Mouse (Mus musculus): Measurements from ENCODE around the gene Zfp638. TPM values are rescaled to one million over a fixed set of nuclear protein-coding genes. Genes with fewer than 3 reads are reported as not detected.
"Not testable (repeated sequence)": the region's sequence is repeated elsewhere in the genome, so short reads cannot be mapped to it uniquely, and the experiment has no call there.

Gene Zfp638
- total RNA-seq (2014; rRNA removed) = 123 and 143 TPM in 2 replicates
- 45.9 and 56.4 TPM in 2 replicates for polyA plus RNA-seq (2015; fragmentation: Nextera tagmentation; extraction: Ambion mirVana)

GRCm38 (mm10) chr6:83866954-83867597, at the start of gene Zfp638:
Gene Zfp638 (plus strand): TSS chr6:83867109.
- Histone ChIP-seq H3K9me3 (ENCODE audit: low read length) (no peaks in the 10 kb centered on the region), H3K4me2 (ENCODE audit: low read depth) (peak within 1 kb of the TSS; percentile 97), H3K36me3 (ENCODE audit: insufficient read depth) (no peaks in the 10 kb centered on the region), H3K27me3 (ENCODE audit: insufficient read depth, low read length) (no peaks in the 10 kb centered on the region), H3K4me3 (ENCODE audit: low read depth, low read length) (peak within 1 kb of the TSS; percentile 54), H3K27ac (ENCODE audit: low read depth, low read length) (no peak within 1 kb of the TSS), H3K9ac (peak within 1 kb of the TSS; percentile 61), H3K4me1 (ENCODE audit: insufficient read depth) (no peaks in the 10 kb centered on the region)
- WGBS = under 1% methylated on average over 50 of the region's 50 CpGs
- no peak for TF ChIP-seq CTCF (IDR thresholded peaks at IDR 0.05; ENCODE audit: low read depth)
- DNase-seq = peak; percentile 89
- ATAC-seq = peak; percentile 97

GRCm38 (mm10) chr6:83818996-83819395, 47.9 kb upstream of the Zfp638 start:
- no peaks in the 10 kb centered on the region for H3K9me3 ChIP-seq (ENCODE audit: low read length)
- H3K4me1 ChIP-seq (ENCODE audit: insufficient read depth) = 0 out of 2 replicates have a peak, but pooled peaks cover 10% of the 10 kb centered on the region
- WGBS = 48% methylated on average over 1 of the region's 1 CpGs
- H3K9ac ChIP-seq = no peak overlapping the region
- DNase-seq = no peak
- H3K36me3 ChIP-seq (ENCODE audit: insufficient read depth) = peaks cover 5% of the 10 kb centered on the region
- H3K4me3 ChIP-seq (ENCODE audit: low read depth, low read length) = no peak overlapping the region
- no peak for TF ChIP-seq CTCF (IDR thresholded peaks at IDR 0.05; ENCODE audit: low read depth)
- ATAC-seq = no peak
- H3K27me3 ChIP-seq (ENCODE audit: insufficient read depth, low read length) = no peaks in the 10 kb centered on the region
- H3K27ac ChIP-seq (ENCODE audit: low read depth, low read length) = no peak overlapping the region
- H3K4me2 ChIP-seq (ENCODE audit: low read depth) = no peak overlapping the region

GRCm38 (mm10) chr6:83820727-83821515, 46.0 kb upstream of the Zfp638 start:
- Histone ChIP-seq H3K9me3 (ENCODE audit: low read length) (no peaks in the 10 kb centered on the region), H3K27ac (ENCODE audit: low read depth, low read length) (0 out of 2 replicates have a peak overlapping the region, but pooled peaks have one; percentile 40)

GRCm38 (mm10) chr6:83821856-83822255, 45.1 kb upstream of the Zfp638 start:
- TF ChIP-seq CTCF (IDR thresholded peaks at IDR 0.05; ENCODE audit: low read depth) = no peak
- WGBS = 18% methylated on average over 2 of the region's 2 CpGs
- no peaks in the 10 kb centered on the region for H3K27me3 ChIP-seq (ENCODE audit: insufficient read depth, low read length)
- peak; percentile 50 for DNase-seq
- peak; percentile 23; the same call in 1 of the 2 replicates for ATAC-seq
- H3K9ac ChIP-seq = no peak overlapping the region
- no peaks in the 10 kb centered on the region for H3K9me3 ChIP-seq (ENCODE audit: low read length)
- H3K4me3 ChIP-seq (ENCODE audit: low read depth, low read length) = no peak overlapping the region
- peak overlapping the region; percentile 30; the same call in 1 of the 2 replicates for H3K27ac ChIP-seq (ENCODE audit: low read depth, low read length)
- H3K4me1 ChIP-seq (ENCODE audit: insufficient read depth) = 0 out of 2 replicates have a peak, but pooled peaks cover 10% of the 10 kb centered on the region
- no peak overlapping the region for H3K4me2 ChIP-seq (ENCODE audit: low read depth)
- H3K36me3 ChIP-seq (ENCODE audit: insufficient read depth) = no peaks in the 10 kb centered on the region

More at GRCm38 (mm10) chr6:83820727-83821515, 46.0 kb upstream of the Zfp638 start:
- Histone ChIP-seq H3K27me3 (ENCODE audit: insufficient read depth, low read length) (no peaks in the 10 kb centered on the region), H3K9ac (no peak overlapping the region), H3K36me3 (ENCODE audit: insufficient read depth) (no peaks in the 10 kb centered on the region), H3K4me1 (ENCODE audit: insufficient read depth) (0 out of 2 replicates have a peak, but pooled peaks cover 10% of the 10 kb centered on the region), H3K4me3 (ENCODE audit: low read depth, low read length) (no peak overlapping the region), H3K4me2 (ENCODE audit: low read depth) (no peak overlapping the region)
- no peak for DNase-seq
- ATAC-seq = peak; percentile 80
- 58% methylated on average over 2 of the region's 2 CpGs for WGBS
- TF ChIP-seq CTCF (IDR thresholded peaks at IDR 0.05; ENCODE audit: low read depth) = no peak

GRCm38 (mm10) chr6:83830941-83831605, 35.8 kb upstream of the Zfp638 start:
- Histone ChIP-seq H3K27ac (ENCODE audit: low read depth, low read length) (peak overlapping the region; percentile 80), H3K27me3 (ENCODE audit: insufficient read depth, low read length) (no peaks in the 10 kb centered on the region), H3K36me3 (ENCODE audit: insufficient read depth) (no peaks in the 10 kb centered on the region), H3K9me3 (ENCODE audit: low read length) (no peaks in the 10 kb centered on the region), H3K4me2 (ENCODE audit: low read depth) (peak overlapping the region; percentile 54), H3K4me3 (ENCODE audit: low read depth, low read length) (peak overlapping the region; percentile 47), H3K9ac (peak overlapping the region; percentile 67), H3K4me1 (ENCODE audit: insufficient read depth) (peaks cover 8% of the 10 kb centered on the region)
- under 1% methylated on average over 34 of the region's 35 CpGs for WGBS
- TF ChIP-seq CTCF (IDR thresholded peaks at IDR 0.05; ENCODE audit: low read depth) = no peak
- DNase-seq (no peak), ATAC-seq (peak; percentile 74)

GRCm38 (mm10) chr6:83831606-83832123, 35.2 kb upstream of the Zfp638 start, which contains the start of gene Paip2b:
Gene Paip2b (minus strand): TSS chr6:83831741.
- ATAC-seq (peak; percentile 97), DNase-seq (peak; percentile 99)
- Histone ChIP-seq H3K27ac (ENCODE audit: low read depth, low read length) (peak within 1 kb of the TSS; percentile 80), H3K4me1 (ENCODE audit: insufficient read depth) (peaks cover 8% of the 10 kb centered on the region), H3K9me3 (ENCODE audit: low read length) (no peaks in the 10 kb centered on the region), H3K4me3 (ENCODE audit: low read depth, low read length) (peak within 1 kb of the TSS; percentile 47), H3K4me2 (ENCODE audit: low read depth) (peak within 1 kb of the TSS; percentile 54), H3K9ac (peak within 1 kb of the TSS; percentile 67), H3K27me3 (ENCODE audit: insufficient read depth, low read length) (no peaks in the 10 kb centered on the region), H3K36me3 (ENCODE audit: insufficient read depth) (no peaks in the 10 kb centered on the region)
- WGBS = under 1% methylated on average over 37 of the region's 37 CpGs
- peak; percentile 48 for TF ChIP-seq CTCF (IDR thresholded peaks at IDR 0.05; ENCODE audit: low read depth)

GRCm38 (mm10) chr6:83832393-83832792, 34.5 kb upstream of the Zfp638 start:
- not testable (repeated sequence) for H3K27ac ChIP-seq (ENCODE audit: low read depth, low read length); H3K4me1 ChIP-seq (ENCODE audit: insufficient read depth); DNase-seq; H3K9me3 ChIP-seq (ENCODE audit: low read length); ATAC-seq; H3K27me3 ChIP-seq (ENCODE audit: insufficient read depth, low read length); H3K36me3 ChIP-seq (ENCODE audit: insufficient read depth)
- WGBS = 60% methylated on average over 1 of the region's 1 CpGs
- H3K4me2 ChIP-seq (ENCODE audit: low read depth) = peak overlapping the region; percentile 54
- H3K4me3 ChIP-seq (ENCODE audit: low read depth, low read length) = peak overlapping the region; percentile 47; the same call in 1 of the 2 replicates
- H3K9ac ChIP-seq = 0 out of 2 replicates have a peak overlapping the region, but pooled peaks have one; percentile 6

Measured in forebrain, postnatal 0 days (tissue).